Mouse (Mus musculus) adrenal gland (tissue): ENCODE measurements around the gene Gm17693.
"Not testable (repeated sequence)": the region's sequence is repeated elsewhere in the genome, so short reads cannot be mapped to it uniquely, and the experiment has no call there.

Source experiments
- intact Hi-C: fragments of 180-260 bp; cut with DNase I; formaldehyde crosslinking; loops from one replicate; pipeline ENCODE4 v1.15.1; 2025
- long read RNA-seq, 2 experiments: library from polyadenylated mRNA; unstranded; transcript quantifications; one replicate each; pipeline ENCODE4 v2.0.0; 2020; ENCODE audit warnings: borderline replicate concordance in 1 of 2; ENCODE audit not compliant: insufficient replicate concordance in 1 of 2

Gene Gm17693
- long read RNA-seq, experiment 1, result 0 reads
- long read RNA-seq, experiment 2, result 0 reads

DNA sequence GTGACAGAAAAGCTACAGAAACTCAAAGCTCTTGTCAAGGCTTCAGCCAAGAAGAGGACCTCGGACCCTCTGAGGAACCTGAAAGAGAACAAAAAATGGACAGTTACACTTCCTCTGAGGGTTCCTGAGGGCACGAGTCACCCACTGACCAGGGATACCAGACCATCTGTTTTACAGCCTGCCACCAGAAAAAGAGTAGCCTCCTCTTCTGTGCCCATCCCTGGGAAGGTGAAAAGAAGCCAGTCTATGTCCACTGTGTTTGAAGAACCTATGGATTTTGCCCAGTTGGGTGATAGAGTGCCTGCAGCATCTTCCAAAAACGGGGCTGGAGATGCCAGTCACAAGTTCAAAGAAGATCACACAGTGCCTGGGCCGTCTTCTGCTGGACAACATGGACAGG lies at the start of gene Gm17693:
Gm17693 (plus strand) TSS at position 301 of the 400 bp plus-strand sequence.
- intact Hi-C loops, result not testable (repeated sequence)
